Mouse (Mus musculus): ENCODE measurements around the gene Rab3a.

DNA sequence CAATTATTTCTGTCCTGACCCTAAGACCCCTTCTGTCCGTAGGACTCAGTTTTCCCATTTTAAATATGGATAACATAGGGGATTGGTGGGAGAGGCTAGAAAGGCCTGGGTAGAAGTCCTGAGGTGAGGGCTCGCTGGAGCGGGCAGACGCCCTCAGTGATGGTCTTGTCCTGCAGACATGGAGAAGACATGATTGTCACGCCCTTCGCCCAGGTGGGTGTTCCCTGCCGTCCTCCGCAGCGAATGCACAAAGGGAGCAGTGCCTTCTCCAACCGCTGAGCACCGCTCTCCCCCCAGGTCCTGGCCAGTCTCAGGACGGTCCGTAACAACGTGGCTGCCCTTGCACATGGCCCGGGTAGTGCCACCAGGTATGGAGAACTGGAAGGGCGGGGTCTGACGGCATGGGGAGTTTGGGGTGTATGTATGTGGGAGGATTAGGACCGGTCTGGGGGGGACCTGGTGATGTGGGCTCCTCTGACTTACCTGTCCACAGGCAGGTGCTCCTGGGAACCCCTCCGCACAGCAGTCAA lies 8.7 kb upstream of the Rab3a start:
- TF ChIP-seq POLR2A (IDR thresholded peaks at IDR 0.05; ENCODE audit: extremely low read depth, insufficient read depth, low read length): no peak
- no peak for TF ChIP-seq CTCF (IDR thresholded peaks at IDR 0.05; ENCODE audit: extremely low read depth, insufficient read depth, low read length)
